Mouse (Mus musculus) forebrain, postnatal 0 days (tissue): ENCODE data around the gene Pfkfb3. TPM values are rescaled to one million over a fixed set of nuclear protein-coding genes. Genes with fewer than 3 reads are reported as not detected.
A peak's percentile ranks its signal among the peaks of the same experiment; 100 is the strongest.

Experiments used
- ATAC-seq: fragments of 200-750 bp; cut with Nextera tagmentation; 2 replicates; pipeline ENCODE4 v1.8.0; 2017; ENCODE audit warnings: mild to moderate bottlenecking, moderate library complexity
- DNase-seq: peaks from one replicate; pipeline ENCODE4 v3.0.0-alpha.2; 2015
- H3K27ac ChIP-seq: fragments of 300-500 bp; sonication (generic); 2 replicates; pipeline ENCODE4 v1.5.1; 2014; ENCODE audit warnings: low read depth, mild to moderate bottlenecking, antibody characterized with exemption, low read length, moderate library complexity, mixed read lengths
- H3K27me3 ChIP-seq: fragments of 300-500 bp; sonication (generic); 2 replicates; pipeline ENCODE4 v1.6.1; 2014; ENCODE audit warnings: mild to moderate bottlenecking, low read length, mixed read lengths; ENCODE audit not compliant: insufficient read depth
- H3K36me3 ChIP-seq: fragments of 300-500 bp; sonication (generic); 2 replicates; pipeline ENCODE4 v1.6.1; 2014; ENCODE audit warnings: mild to moderate bottlenecking, moderate library complexity; ENCODE audit not compliant: insufficient read depth
- H3K4me1 ChIP-seq: fragments of 300-500 bp; sonication (generic); 2 replicates; pipeline ENCODE4 v1.6.1; 2014; ENCODE audit warnings: antibody characterized with exemption; ENCODE audit not compliant: insufficient read depth
- H3K4me2 ChIP-seq: fragments of 300-500 bp; sonication (generic); 2 replicates; pipeline ENCODE4 v1.6.1; 2014; ENCODE audit warnings: low read depth, mild to moderate bottlenecking, moderate library complexity
- H3K4me3 ChIP-seq: fragments of 300-500 bp; sonication (generic); 2 replicates; pipeline ENCODE4 v1.5.1; 2014; ENCODE audit warnings: low read depth, low read length, mixed read lengths
- H3K9ac ChIP-seq: fragments of 300-500 bp; sonication (generic); 2 replicates; pipeline ENCODE4 v1.6.1; 2014; ENCODE audit warnings: mild to moderate bottlenecking
- H3K9me3 ChIP-seq: fragments of 300-500 bp; sonication (generic); 2 replicates; pipeline ENCODE4 v1.6.1; 2016; ENCODE audit warnings: low read length
- CTCF ChIP-seq: sonication (generic); IDR thresholded peaks from 2 replicates; pipeline ENCODE4 v1.5.1; 2016; ENCODE audit warnings: antibody characterized with exemption, control low read depth, low read depth
- WGBS: fragments of 180-500 bp; shearing (Covaris S2); extraction: QIAGEN DNeasy Blood & Tissue Kit; methylation state at CpG from one replicate; pipeline ENCODE4 v1.1.7; 2014; 5-methylcytosine and 5-hydroxymethylcytosine counted together
- polyA plus RNA-seq: library from polyadenylated mRNA; unstranded; fragments of >200 nt; fragmentation: Nextera tagmentation; extraction: Ambion mirVana; gene quantifications from 2 replicates; pipeline ENCODE4 v1.2.1, GENCODE M21; 2015
- total RNA-seq: library from RNA; depleted of rRNA; stranded (reverse); fragments of >200 nt; gene quantifications from 2 replicates; pipeline ENCODE4 v1.2.3, GENCODE M21; 2014

Pfkfb3 gene
- total and polyA plus RNA-seq, 2 experiments from 2014 or later, result 22.5 to 28.9 TPM

DNA sequence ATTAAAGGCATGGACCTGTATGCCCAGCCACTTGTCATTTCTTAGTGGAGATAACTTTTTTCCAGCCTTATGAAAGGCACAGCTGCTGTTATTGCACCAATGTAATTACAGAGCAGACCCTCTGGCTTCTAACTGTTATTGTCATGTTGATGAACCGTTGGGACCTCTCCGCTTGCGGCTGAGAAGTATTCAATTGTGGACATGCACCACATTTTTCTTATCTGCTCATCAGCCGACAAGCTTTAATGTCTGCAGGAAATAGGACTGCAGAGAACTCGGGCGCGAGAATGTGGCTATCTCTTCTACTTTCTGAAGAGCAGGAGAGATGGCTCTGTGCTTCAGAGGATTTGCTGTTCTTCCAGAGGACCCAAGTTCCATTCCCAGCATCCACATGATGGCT lies 12.4 kb upstream of the Pfkfb3 start:
- 57% methylated on average over 7 of the region's 7 CpGs for WGBS
- H3K9ac ChIP-seq, result no peak overlapping the region
- TF ChIP-seq CTCF, result no peak
- no peak overlapping the region for H3K4me3 ChIP-seq
- H3K27me3 ChIP-seq, result no peaks in the 10 kb centered on the region
- H3K9me3 ChIP-seq, result no peaks in the 10 kb centered on the region
- no peak for ATAC-seq
- no peak for DNase-seq
- H3K4me2 ChIP-seq, result no peak overlapping the region
- H3K4me1 ChIP-seq, result no peaks in the 10 kb centered on the region
- H3K27ac ChIP-seq, result no peak overlapping the region
- no peaks in the 10 kb centered on the region for H3K36me3 ChIP-seq

- no peak overlapping the region for H3K27ac ChIP-seq
- H3K9me3 ChIP-seq, result no peaks in the 10 kb centered on the region
- H3K36me3 ChIP-seq, result no peaks in the 10 kb centered on the region
- ATAC-seq, result no peak
- no peaks in the 10 kb centered on the region for H3K27me3 ChIP-seq
- no peak overlapping the region for H3K9ac ChIP-seq
- no peak for DNase-seq
- H3K4me3 ChIP-seq, result no peak overlapping the region
- no peak for TF ChIP-seq CTCF
- no peak overlapping the region for H3K4me2 ChIP-seq
- 85% methylated on average over 6 of the region's 6 CpGs for WGBS
- no peaks in the 10 kb centered on the region for H3K4me1 ChIP-seq
These were observed 10.9 kb upstream of the Pfkfb3 start for GRCm38 (mm10) chr2:11564768-11565167.

DNA sequence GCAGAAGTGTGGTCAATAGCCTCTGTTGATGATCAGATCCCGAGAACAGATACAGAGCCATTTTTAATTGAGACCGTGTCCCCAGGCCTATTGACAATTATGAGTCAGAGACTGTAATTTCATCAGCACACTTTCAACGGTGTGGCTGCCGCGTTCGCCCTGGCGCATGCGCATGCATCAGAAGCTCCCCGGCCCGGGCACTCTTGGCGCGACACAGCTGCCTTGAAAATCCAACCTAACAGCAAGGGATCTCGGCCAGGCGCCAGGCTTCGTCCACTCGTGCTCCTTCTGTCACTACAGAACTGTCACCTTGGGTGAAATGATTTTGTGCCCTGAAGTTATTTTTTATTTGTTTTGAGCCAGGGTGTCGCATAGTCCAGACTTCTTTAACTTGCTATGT lies 9.4 kb upstream of the Pfkfb3 start:
- Histone ChIP-seq H3K4me1 (no peaks in the 10 kb centered on the region), H3K4me3 (no peak overlapping the region), H3K27me3 (no peaks in the 10 kb centered on the region), H3K9ac (no peak overlapping the region), H3K4me2 (no peak overlapping the region), H3K27ac (no peak overlapping the region), H3K36me3 (no peaks in the 10 kb centered on the region), H3K9me3 (no peaks in the 10 kb centered on the region)
- DNase-seq (no peak), ATAC-seq (no peak)
- WGBS, result 91% methylated on average over 17 of the region's 17 CpGs
- no peak for TF ChIP-seq CTCF

- DNase-seq, result peak; percentile 13
- Histone ChIP-seq H3K4me1 (peaks cover 4% of the 10 kb centered on the region; the same call in 1 of the 2 replicates), H3K9me3 (no peaks in the 10 kb centered on the region), H3K9ac (no peak overlapping the region), H3K4me2 (no peak overlapping the region), H3K4me3 (no peak overlapping the region), H3K27ac (no peak overlapping the region), H3K36me3 (no peaks in the 10 kb centered on the region), H3K27me3 (no peaks in the 10 kb centered on the region)
- ATAC-seq, result no peak
- WGBS, result 76% methylated on average over 7 of the region's 7 CpGs
- no peak for TF ChIP-seq CTCF
These were observed 4.8 kb upstream of the Pfkfb3 start for GRCm38 (mm10) chr2:11558654-11559053.

DNA sequence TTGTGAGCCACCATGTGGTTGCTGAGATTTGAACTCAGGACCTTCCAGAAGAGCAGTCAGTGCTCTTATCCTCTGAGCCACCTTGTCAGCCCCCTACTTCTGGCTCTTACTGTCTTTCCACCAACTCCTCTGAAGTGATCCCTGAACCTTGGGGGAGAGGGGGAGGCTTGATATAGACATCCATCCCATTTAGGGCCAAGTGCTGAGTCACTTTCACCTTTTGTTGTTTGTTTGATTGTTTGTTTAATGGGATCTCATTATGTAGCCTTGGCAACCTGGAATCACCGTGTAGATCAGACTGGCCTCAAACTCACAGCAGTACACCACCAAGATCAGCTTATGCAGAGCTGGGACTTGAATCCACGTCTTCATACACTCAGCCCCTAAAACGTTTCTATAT lies 3.4 kb upstream of the Pfkfb3 start:
- ATAC-seq, result no peak
- no peaks in the 10 kb centered on the region for H3K9me3 ChIP-seq
- H3K4me1 ChIP-seq, result peaks cover 4% of the 10 kb centered on the region; the same call in 1 of the 2 replicates
- H3K4me3 ChIP-seq, result no peak overlapping the region
- H3K9ac ChIP-seq, result no peak overlapping the region
- H3K36me3 ChIP-seq, result no peaks in the 10 kb centered on the region
- H3K4me2 ChIP-seq, result no peak overlapping the region
- TF ChIP-seq CTCF, result no peak
- no peak overlapping the region for H3K27ac ChIP-seq
- 53% methylated on average over 3 of the region's 3 CpGs for WGBS
- no peak for DNase-seq
- peaks cover 10% of the 10 kb centered on the region; the same call in 1 of the 2 replicates for H3K27me3 ChIP-seq

DNA sequence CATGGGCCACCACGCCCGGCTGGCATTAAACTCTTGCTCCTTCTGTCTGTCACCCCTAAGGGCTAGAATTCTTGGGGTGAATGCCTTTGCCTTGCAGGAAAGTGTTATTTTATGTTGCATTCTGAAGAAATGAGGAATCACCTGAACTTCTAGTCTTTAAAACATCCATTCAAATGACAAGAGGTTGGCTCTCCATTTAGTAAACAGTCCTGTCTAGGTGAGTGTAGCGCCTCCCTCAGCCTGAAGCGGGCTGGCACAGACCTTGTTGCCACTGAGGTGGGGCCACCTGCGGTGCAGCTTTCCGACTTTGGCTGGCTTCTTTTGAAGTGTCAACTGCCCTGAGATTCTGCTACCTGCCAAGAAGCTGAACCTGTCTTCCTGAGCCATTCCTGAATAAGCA lies 1.4 kb upstream of the Pfkfb3 start:
- no peaks in the 10 kb centered on the region for H3K36me3 ChIP-seq
- TF ChIP-seq CTCF, result no peak
- no peak overlapping the region for H3K4me3 ChIP-seq
- no peaks in the 10 kb centered on the region for H3K9me3 ChIP-seq
- H3K27me3 ChIP-seq, result peaks cover 11% of the 10 kb centered on the region; the same call in 1 of the 2 replicates
- ATAC-seq, result no peak
- no peak for DNase-seq
- peaks cover 4% of the 10 kb centered on the region; the same call in 1 of the 2 replicates for H3K4me1 ChIP-seq
- H3K4me2 ChIP-seq, result no peak overlapping the region
- H3K9ac ChIP-seq, result no peak overlapping the region
- 62% methylated on average over 6 of the region's 6 CpGs for WGBS
- H3K27ac ChIP-seq, result no peak overlapping the region

- no peak for TF ChIP-seq CTCF
- peaks cover 11% of the 10 kb centered on the region; the same call in 1 of the 2 replicates for H3K27me3 ChIP-seq
- peaks cover 4% of the 10 kb centered on the region; the same call in 1 of the 2 replicates for H3K4me1 ChIP-seq
- 5% methylated on average over 15 of the region's 15 CpGs for WGBS
- no peaks in the 10 kb centered on the region for H3K9me3 ChIP-seq
- peak overlapping the region; percentile 60 for H3K4me3 ChIP-seq
- DNase-seq, result no peak
- peak overlapping the region; percentile 60; the same call in 1 of the 2 replicates for H3K9ac ChIP-seq
- H3K27ac ChIP-seq, result no peak overlapping the region
- no peaks in the 10 kb centered on the region for H3K36me3 ChIP-seq
- peak; percentile 16; the same call in 1 of the 2 replicates for ATAC-seq
- H3K4me2 ChIP-seq, result peak overlapping the region; percentile 99
These were observed 868 bp downstream of the Pfkfb3 start for GRCm38 (mm10) chr2:11552966-11553451.
